Mouse (Mus musculus) neural tube, embryonic 11.5 days (tissue): ENCODE measurements at regions not wholly inside any gene's neighbourhood (a gene's known extent, or its start where the extent isn't known, plus 50 kb on each side); places are given as distances from the start of the nearest gene placed in this dataset.

Source experiments
- ATAC-seq: fragments of 200-750 bp; cut with Nextera tagmentation; 2 replicates; pipeline ENCODE4 v1.8.0; 2017; ENCODE audit warnings: moderate number of reproducible peaks, mild to moderate bottlenecking, moderate TSS enrichment, moderate library complexity; ENCODE audit not compliant: insufficient read depth, low FRiP score, low TSS enrichment
- DNase-seq: peaks from one replicate; pipeline ENCODE4 v3.0.0-alpha.2; 2015; ENCODE audit warnings: low spot score
- H3K27ac ChIP-seq: fragments of 300-500 bp; sonication (generic); 2 replicates; pipeline ENCODE4 v1.5.1; 2014; ENCODE audit warnings: low read depth, mild to moderate bottlenecking, low read length
- H3K27me3 ChIP-seq: fragments of 300-500 bp; sonication (generic); 2 replicates; pipeline ENCODE4 v1.6.1; 2014; ENCODE audit warnings: mild to moderate bottlenecking, low read length, mixed read lengths; ENCODE audit not compliant: control insufficient read depth, insufficient read depth
- H3K36me3 ChIP-seq: fragments of 300-500 bp; sonication (generic); 2 replicates; pipeline ENCODE4 v1.6.1; 2014; ENCODE audit warnings: mild to moderate bottlenecking, low read length, moderate library complexity, mixed read lengths; ENCODE audit not compliant: control insufficient read depth, insufficient read depth
- H3K4me1 ChIP-seq: fragments of 300-500 bp; sonication (generic); 2 replicates; pipeline ENCODE4 v1.6.1; 2014; ENCODE audit warnings: low read length, mixed read lengths; ENCODE audit not compliant: control insufficient read depth, insufficient read depth
- H3K4me2 ChIP-seq: fragments of 300-500 bp; sonication (generic); 2 replicates; pipeline ENCODE4 v1.6.1; 2014; ENCODE audit warnings: low read depth, mild to moderate bottlenecking, moderate library complexity
- H3K4me3 ChIP-seq: fragments of 300-500 bp; sonication (generic); 2 replicates; pipeline ENCODE4 v1.5.1; 2014; ENCODE audit warnings: low read depth, low read length
- H3K9ac ChIP-seq: fragments of 300-500 bp; sonication (generic); 2 replicates; pipeline ENCODE4 v1.6.1; 2014; ENCODE audit warnings: mild to moderate bottlenecking, low read length
- H3K9me3 ChIP-seq: fragments of 300-500 bp; sonication (generic); 2 replicates; pipeline ENCODE4 v1.6.1; 2016; ENCODE audit warnings: low read length; ENCODE audit not compliant: control insufficient read depth
- WGBS: fragments of 180-500 bp; shearing (Covaris S2); extraction: QIAGEN DNeasy Blood & Tissue Kit; methylation state at CpG from one replicate; pipeline ENCODE4 v1.1.7; 2014; 5-methylcytosine and 5-hydroxymethylcytosine counted together

- Histone ChIP-seq H3K9ac (no peak overlapping the region), H3K9me3 (no peaks in the 10 kb centered on the region), H3K27me3 (no peaks in the 10 kb centered on the region), H3K4me2 (no peak overlapping the region), H3K36me3 (no peaks in the 10 kb centered on the region), H3K27ac (no peak overlapping the region), H3K4me1 (no peaks in the 10 kb centered on the region), H3K4me3 (no peak overlapping the region)
- ATAC-seq (no peak), DNase-seq (no peak)
- WGBS = 97% methylated on average over 3 of the region's 4 CpGs
Measured at GRCm38 (mm10) chr13:70446940-70447339, 190.5 kb downstream of the Ice1 start.

DNA sequence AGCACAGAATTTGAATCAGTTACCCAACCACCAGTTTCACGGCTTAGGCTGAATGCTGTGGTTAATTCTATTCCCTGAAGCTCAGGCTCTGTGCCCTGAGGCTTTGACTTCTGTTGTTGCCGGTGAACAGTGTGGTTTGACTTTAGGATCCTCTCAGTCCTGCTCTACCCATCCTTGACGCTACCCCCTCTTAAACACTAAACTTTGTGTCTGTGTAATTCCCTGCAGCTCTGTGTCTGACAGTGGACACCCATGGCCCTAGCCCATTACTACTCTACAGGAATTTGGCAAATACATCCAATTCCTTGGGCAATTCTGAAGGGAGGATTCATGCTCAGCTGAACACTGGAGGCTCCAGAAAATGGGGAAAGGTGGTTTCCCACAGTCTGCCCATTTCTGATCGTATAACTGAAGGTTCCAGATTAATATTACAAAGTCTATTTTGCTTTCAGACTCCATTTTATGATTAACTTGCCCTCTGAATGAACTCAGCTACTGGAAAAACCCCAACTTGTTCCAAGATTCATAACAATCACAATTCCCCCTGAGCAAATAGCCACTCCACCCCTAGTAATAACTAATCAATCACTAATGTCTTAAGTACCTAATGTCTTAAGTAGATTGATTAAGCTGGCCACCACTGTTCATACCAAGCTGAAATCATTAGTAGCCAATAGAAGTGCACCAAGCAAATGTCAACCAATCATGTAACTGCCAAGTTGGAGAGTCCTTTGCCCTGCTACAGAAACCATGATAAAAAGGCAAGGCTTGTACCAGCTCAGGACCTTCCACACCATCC lies 182.6 kb downstream of the Ice1 start:
- H3K4me1 ChIP-seq = no peaks in the 10 kb centered on the region
- no peak overlapping the region for H3K27ac ChIP-seq
- no peaks in the 10 kb centered on the region for H3K36me3 ChIP-seq
- 74% methylated on average over 4 of the region's 4 CpGs for WGBS
- no peaks in the 10 kb centered on the region for H3K9me3 ChIP-seq
- DNase-seq (no peak), ATAC-seq (no peak)
- H3K27me3 ChIP-seq = no peaks in the 10 kb centered on the region
- H3K4me2 ChIP-seq = no peak overlapping the region
- no peak overlapping the region for H3K4me3 ChIP-seq
- H3K9ac ChIP-seq = no peak overlapping the region

DNA sequence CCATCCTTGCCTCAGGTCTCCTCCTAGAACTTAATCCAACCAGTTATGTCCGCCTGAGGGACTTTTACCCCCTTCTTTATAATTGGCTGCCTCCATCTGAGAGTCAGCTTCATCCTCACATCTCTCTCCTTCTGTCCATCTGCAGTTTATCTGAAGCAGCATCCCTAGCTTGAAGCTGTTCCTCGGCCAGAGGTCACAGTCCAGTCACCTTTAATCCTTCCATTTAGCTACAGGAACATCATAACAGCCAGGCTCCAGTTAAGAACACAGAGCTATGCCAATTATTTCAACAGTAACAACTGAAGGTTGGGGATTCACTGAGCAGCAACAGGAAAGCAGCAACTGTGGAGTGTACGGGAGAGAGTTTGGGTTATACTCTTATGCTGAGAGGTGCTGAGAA lies 179.0 kb downstream of the Ice1 start:
- no peak overlapping the region for H3K4me2 ChIP-seq
- ATAC-seq = no peak
- no peak for DNase-seq
- WGBS = 83% methylated on average over 3 of the region's 3 CpGs
- H3K27ac ChIP-seq = no peak overlapping the region
- no peaks in the 10 kb centered on the region for H3K36me3 ChIP-seq
- H3K4me3 ChIP-seq = no peak overlapping the region
- no peaks in the 10 kb centered on the region for H3K9me3 ChIP-seq
- no peak overlapping the region for H3K9ac ChIP-seq
- no peaks in the 10 kb centered on the region for H3K27me3 ChIP-seq
- H3K4me1 ChIP-seq = no peaks in the 10 kb centered on the region

GRCm38 (mm10) chr13:70464996-70465395 lies 172.4 kb downstream of the Ice1 start:
- H3K4me1 ChIP-seq = no peaks in the 10 kb centered on the region
- no peak overlapping the region for H3K27ac ChIP-seq
- no peak overlapping the region for H3K9ac ChIP-seq
- H3K9me3 ChIP-seq = no peaks in the 10 kb centered on the region
- H3K36me3 ChIP-seq = no peaks in the 10 kb centered on the region
- WGBS = 76% methylated on average over 5 of the region's 5 CpGs
- H3K4me3 ChIP-seq = no peak overlapping the region
- no peak for ATAC-seq
- H3K4me2 ChIP-seq = no peak overlapping the region
- H3K27me3 ChIP-seq = no peaks in the 10 kb centered on the region
- no peak for DNase-seq

DNA sequence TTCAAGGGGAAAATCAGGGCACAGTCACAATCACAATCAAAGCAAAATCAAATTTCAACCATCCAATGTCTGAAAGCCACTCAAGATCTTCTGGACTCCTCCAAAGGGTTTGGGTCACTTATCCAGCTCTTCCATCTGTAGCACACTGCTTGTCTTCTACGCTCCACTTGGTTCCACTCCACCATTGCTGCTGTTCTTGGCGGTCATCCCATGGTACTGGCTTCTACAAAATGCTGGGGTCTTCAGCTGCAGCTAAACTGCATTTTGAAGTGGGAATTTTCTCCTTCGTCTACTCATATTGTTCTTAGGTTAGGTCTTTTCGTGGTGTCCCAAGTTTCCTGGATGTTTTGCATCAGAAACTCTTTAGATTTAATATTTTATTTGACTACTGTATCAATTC lies 162.7 kb downstream of the Ice1 start:
- H3K27ac ChIP-seq = no peak overlapping the region
- 93% methylated on average over 4 of the region's 4 CpGs for WGBS
- no peaks in the 10 kb centered on the region for H3K9me3 ChIP-seq
- DNase-seq (no peak), ATAC-seq (no peak)
- no peaks in the 10 kb centered on the region for H3K36me3 ChIP-seq
- H3K4me3 ChIP-seq = no peak overlapping the region
- no peak overlapping the region for H3K9ac ChIP-seq
- H3K27me3 ChIP-seq = no peaks in the 10 kb centered on the region
- no peak overlapping the region for H3K4me2 ChIP-seq
- no peaks in the 10 kb centered on the region for H3K4me1 ChIP-seq

- Histone ChIP-seq H3K4me3 (no peak overlapping the region), H3K27me3 (no peaks in the 10 kb centered on the region), H3K9ac (no peak overlapping the region), H3K36me3 (no peaks in the 10 kb centered on the region), H3K4me2 (no peak overlapping the region), H3K9me3 (no peaks in the 10 kb centered on the region), H3K27ac (no peak overlapping the region), H3K4me1 (no peaks in the 10 kb centered on the region)
- WGBS = 87% methylated on average over 2 of the region's 2 CpGs
- ATAC-seq = no peak
- DNase-seq = no peak
Measured at GRCm38 (mm10) chr13:70475366-70475765, 162.1 kb downstream of the Ice1 start.

DNA sequence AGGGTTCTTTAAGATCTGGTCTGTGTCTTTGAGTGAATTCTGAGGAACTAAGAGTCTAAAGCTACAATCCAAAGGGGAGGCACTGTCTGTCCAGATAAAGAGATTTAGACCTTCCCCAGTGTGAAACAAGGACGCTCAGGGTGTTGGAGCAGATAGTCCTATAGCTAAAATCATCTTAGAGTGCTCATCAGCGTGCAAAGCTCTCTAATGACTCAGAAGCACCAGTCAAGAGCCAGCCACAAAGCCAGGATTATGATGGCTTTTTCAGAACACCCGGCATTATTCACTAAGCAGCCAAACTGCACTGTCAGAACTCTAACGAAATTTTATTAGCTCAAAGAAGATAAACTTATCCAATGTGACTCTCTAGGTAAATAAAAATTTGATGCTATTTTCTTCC lies 138.1 kb downstream of the Ice1 start:
- no peaks in the 10 kb centered on the region for H3K36me3 ChIP-seq
- H3K4me2 ChIP-seq = no peak overlapping the region
- H3K27ac ChIP-seq = no peak overlapping the region
- no peaks in the 10 kb centered on the region for H3K27me3 ChIP-seq
- 76% methylated on average over 4 of the region's 4 CpGs for WGBS
- DNase-seq (no peak), ATAC-seq (no peak)
- no peak overlapping the region for H3K9ac ChIP-seq
- no peaks in the 10 kb centered on the region for H3K4me1 ChIP-seq
- no peak overlapping the region for H3K4me3 ChIP-seq
- no peaks in the 10 kb centered on the region for H3K9me3 ChIP-seq
